Mouse (Mus musculus): ENCODE data around the gene Atg16l2.

DNA sequence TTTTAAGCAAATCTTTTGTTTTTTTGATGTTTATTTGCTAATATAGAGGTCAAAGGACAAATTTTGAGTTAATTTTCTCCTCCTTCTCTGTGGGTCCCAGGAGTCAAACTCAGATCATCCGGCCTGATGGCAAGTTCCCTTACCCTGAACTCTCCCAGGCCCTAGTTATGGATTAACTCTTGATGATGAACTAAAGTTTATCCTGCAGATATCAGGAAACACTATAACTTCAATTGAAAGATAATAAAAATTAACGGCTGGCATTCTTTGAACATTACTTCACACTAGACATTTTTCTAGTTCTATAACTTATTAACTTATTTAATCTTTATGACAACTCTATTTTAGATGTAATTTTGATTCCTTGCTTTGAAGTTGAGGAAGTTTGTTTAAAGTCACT is 52.9 kb downstream of the Atg16l2 start:
- TF ChIP-seq CTCF (conservative IDR thresholded peaks at IDR 0.05; ENCODE audit: low read length) (no peak), POU5F1 (IDR thresholded peaks at IDR 0.05; ENCODE audit: borderline replicate concordance, low read length) (no peak), NANOG (IDR thresholded peaks at IDR 0.05; ENCODE audit: borderline replicate concordance, low read length) (no peak)
